9 mouse cellular contexts compared by ENCODE assay signal in genomic region chr11:21093081-21093815, GRCm38 (mm10). TPM values are rescaled to one million over a fixed set of nuclear protein-coding genes. Genes with fewer than 3 reads are reported as not detected.
DNase-seq lines count a peak whose midpoint lies in the region; ATAC-seq and TF ChIP-seq lines count a peak whose summit lies in the region.
"Had no signal": no experiment of that assay in that cellular context is flagged by ENCODE, and none has a peak within 500 bp of the region (broad histone marks: within the 10 kb centered on the region; RNA-seq: fewer than 3 reads in every experiment).

No protein-coding gene starts in this region.

- TF ChIP-seq CTCF in liver, adult 2 months (IDR thresholded peaks at IDR 0.05; ENCODE audit: low read depth, low read length) = no peak

- no peaks in the 10 kb centered on the region for H3K9me3 ChIP-seq in embryonic facial prominence, embryonic 15.5 days (replicated peaks)
- no peaks in the 10 kb centered on the region for H3K9me3 ChIP-seq in intestine, embryonic 14.5 days (ENCODE audit: control insufficient read depth, low read length)

- H3K4me1 ChIP-seq in liver, adult 2 months (ENCODE audit: control insufficient read depth, insufficient read depth, low read length) = peaks cover 6% of the 10 kb centered on the region; the same call in 1 of the 2 replicates
- H3K4me1 ChIP-seq in embryonic facial prominence, embryonic 15.5 days = peaks cover 12% of the 10 kb centered on the region
- peaks cover 14% of the 10 kb centered on the region for H3K4me1 ChIP-seq in intestine, embryonic 14.5 days (replicated peaks; ENCODE audit: control insufficient read depth, insufficient read depth, low read length)

- H3K4me2 ChIP-seq in embryonic facial prominence, embryonic 15.5 days (replicated peaks) = peak overlapping the region; percentile 34; the same call in 1 of the 2 replicates
- peak overlapping the region; percentile 87 for H3K4me2 ChIP-seq in intestine, embryonic 14.5 days (ENCODE audit: low read length)
- H3K4me2 ChIP-seq in myocyte (ENCODE audit: low read depth) = peak overlapping the region; percentile 24

- H3K4me3 ChIP-seq in liver, adult 2 months (ENCODE audit: insufficient read depth, low read depth, low read length) = peak overlapping the region; percentile 29; the same call in 1 of the 2 replicates
- peak overlapping the region; percentile 17; the same call in 1 of the 2 replicates for H3K4me3 ChIP-seq in embryonic facial prominence, embryonic 15.5 days (replicated peaks)
- peak overlapping the region; percentile 16 for H3K4me3 ChIP-seq in intestine, embryonic 14.5 days (ENCODE audit: low read depth, low read length)
- H3K4me3 ChIP-seq in myocyte = peak overlapping the region; percentile 34

- no peak overlapping the region for H3K9ac ChIP-seq in liver, adult 2 months (ENCODE audit: low read depth, low read length)
- no peak overlapping the region for H3K9ac ChIP-seq in embryonic facial prominence, embryonic 15.5 days
- H3K9ac ChIP-seq in intestine, embryonic 14.5 days (ENCODE audit: low read length) = no peak overlapping the region

- no peak overlapping the region for H3ac ChIP-seq in myocyte (ENCODE audit: control insufficient read depth, insufficient read length)

- H3K79me2 ChIP-seq in liver, adult 2 months (ENCODE audit: control insufficient read depth, insufficient read depth, low read length) = peaks cover 26% of the 10 kb centered on the region
- H3K79me2 ChIP-seq in myocyte (ENCODE audit: control insufficient read depth, insufficient read depth) = peaks cover 43% of the 10 kb centered on the region

- intact Hi-C loops in left cerebral cortex, postnatal 4 days (cut with DNase I) = loop anchor here (5.0 to 10.0 kb wide), 2 partner anchors 56 to 178 kb away; no protein-coding TSS in a partner anchor

- H3K36me3 ChIP-seq in liver, adult 2 months (ENCODE audit: control insufficient read depth, insufficient read depth, low read length) = no peaks in the 10 kb centered on the region
- H3K36me3 ChIP-seq in embryonic facial prominence, embryonic 15.5 days = no peaks in the 10 kb centered on the region
- no peaks in the 10 kb centered on the region for H3K36me3 ChIP-seq in intestine, embryonic 14.5 days (ENCODE audit: control insufficient read depth, insufficient read depth, low read length)
- H3K36me3 ChIP-seq in myocyte (ENCODE audit: control insufficient read depth, insufficient read depth) = no peaks in the 10 kb centered on the region

- no peak for DNase-seq in liver, adult 2 months (ENCODE audit: extremely low read depth, low read depth, low spot score)
- no peak for DNase-seq in liver
- no peak for DNase-seq in intestine, embryonic 14.5 days (ENCODE audit: low spot score)
- DNase-seq in left cerebral cortex, postnatal 4 days = no peak
- DNase-seq in gastrocnemius, postnatal 10 days = no peak

- no peak for TF ChIP-seq POLR2A in liver, adult 2 months (IDR thresholded peaks at IDR 0.05; ENCODE audit: extremely low read depth, insufficient read depth, low read length)
- TF ChIP-seq POLR2A in myocyte (IDR thresholded peaks at IDR 0.05; ENCODE audit: insufficient read length, low read depth) = no peak

- H3K27ac ChIP-seq in liver, adult 2 months (replicated peaks; ENCODE audit: insufficient read depth, low read depth, low read length) = no peak overlapping the region
- H3K27ac ChIP-seq in embryonic facial prominence, embryonic 15.5 days (replicated peaks) = no peak overlapping the region
- H3K27ac ChIP-seq in intestine, embryonic 14.5 days (ENCODE audit: low read depth) = no peak overlapping the region

- WGBS in liver, adult 2 months = 55% methylated on average over 3 of the region's 3 CpGs
- WGBS in embryonic facial prominence, embryonic 15.5 days = 35% methylated on average over 3 of the region's 3 CpGs
- WGBS in intestine, embryonic 14.5 days = 45% methylated on average over 3 of the region's 3 CpGs

- ATAC-seq in embryonic facial prominence, embryonic 15.5 days (ENCODE audit: insufficient number of reproducible peaks, low FRiP score, low TSS enrichment, low read depth) = no peak
- no peak for ATAC-seq in intestine, embryonic 14.5 days (replicated peaks; ENCODE audit: low FRiP score, low TSS enrichment, low read depth)
- ATAC-seq in erythroid progenitor cell, adult 5-6 weeks (replicated peaks; ENCODE audit: low FRiP score, poor library complexity, severe bottlenecking) = no peak
- ATAC-seq: activated CD4-positive, CD25-positive, alpha-beta regulatory T cell, adult 4 months had no signal

- no peaks in the 10 kb centered on the region for H3K27me3 ChIP-seq in liver, adult 2 months (ENCODE audit: control insufficient read depth, insufficient read depth, low read length)
- H3K27me3 ChIP-seq in embryonic facial prominence, embryonic 15.5 days = no peaks in the 10 kb centered on the region
- H3K27me3 ChIP-seq in intestine, embryonic 14.5 days (replicated peaks; ENCODE audit: control insufficient read depth, insufficient read depth, low read length) = no peaks in the 10 kb centered on the region
- no peaks in the 10 kb centered on the region for H3K27me3 ChIP-seq in myocyte (ENCODE audit: control insufficient read depth, insufficient read depth, insufficient read length)

TF ChIP-seq in myocyte, 11 proteins besides CTCF, POLR2A, EP300 and RAD21:
- no peak for TF ChIP-seq MYOG (IDR thresholded peaks at IDR 0.05; ENCODE audit: control insufficient read depth in 1 of 3, insufficient read depth in 1 of 3, insufficient read length in 2 of 3, low read depth in 2 of 3)
- TF ChIP-seq POLR2AphosphoS2 (IDR thresholded peaks at IDR 0.05; ENCODE audit: insufficient read length, low read depth) = no peak
- TF ChIP-seq SRF (IDR thresholded peaks at IDR 0.05; ENCODE audit: control insufficient read depth, insufficient read length, low read depth) = no peak
- no peak for TF ChIP-seq TCF12 (IDR thresholded peaks at IDR 0.05; ENCODE audit: insufficient read depth, poor library complexity, severe bottlenecking)
- TF ChIP-seq CEBPB (IDR thresholded peaks at IDR 0.05; ENCODE audit: insufficient read depth, poor library complexity, severe bottlenecking) = no peak
- TF ChIP-seq TCF3 (IDR thresholded peaks at IDR 0.05; ENCODE audit: insufficient read length, low read depth) = no peak
- no peak for TF ChIP-seq E2F4 (IDR thresholded peaks at IDR 0.05; ENCODE audit: insufficient read depth)

RNA-seq across cellular contexts. Expression of gene Peli1, which starts 2.2 kb away (rescaled TPM):
- total RNA-seq in liver, adult 2 months (2014; rRNA removed) = 15.4 and 19.9 TPM in 2 replicates
- 5.6 and 7.5 TPM in 2 replicates for polyA plus RNA-seq in liver, adult 2 months (2012; rRNA removed)
- polyA plus RNA-seq in embryonic facial prominence, embryonic 15.5 days (2015; fragmentation: Nextera tagmentation; extraction: Ambion mirVana) = 42.5 and 43.3 TPM in 2 replicates
- 39.5 and 41.2 TPM in 2 replicates for polyA plus RNA-seq in intestine, embryonic 14.5 days (2014; fragmentation: Nextera tagmentation; extraction: Ambion mirVana)
- polyA plus RNA-seq in myocyte (2012; fragmentation: generic; extraction: Trizol) = 3.3 TPM
- 32.4 and 42.8 TPM in 2 replicates for total RNA-seq in erythroid progenitor cell, adult 5-6 weeks (2015; ENCODE audit: low replicate concordance)
- 17.8 and 38.4 TPM in 2 replicates for total RNA-seq in erythroid progenitor cell, adult 5-6 weeks (2017; ENCODE audit: low replicate concordance)
- 10 to 100 TPM; 69.3 to 72.1 TPM for total RNA-seq in left cerebral cortex, postnatal 4 days (2021)
- total RNA-seq in gastrocnemius, postnatal 10 days (2021) = 10 to 100 TPM; 15.5 to 16.5 TPM

Comparison
In these comparisons a context has a peak if more than half of its experiments do, and no peak if none do; other contexts are left out.
1. H3K4me2 ChIP-seq: peak in every context shown above with its lines; median percentile 87 in intestine, embryonic 14.5 days; 34 in embryonic facial prominence, embryonic 15.5 days; 24 in myocyte.